Mouse (Mus musculus): Measurements from ENCODE around the gene Csnk1e.

The Csnk1e gene

GRCm38 (mm10) chr15:79442961-79443518 lies 12.3 kb downstream of the Csnk1e start:
- no peak for DNase-seq (ENCODE audit: low spot score)

GRCm38 (mm10) chr15:79442257-79442611 lies 13.1 kb downstream of the Csnk1e start:
- no peak for DNase-seq (ENCODE audit: low spot score)

- peak; percentile 78 for DNase-seq (ENCODE audit: low spot score)
Observed at GRCm38 (mm10) chr15:79441331-79442256, 13.8 kb downstream of the Csnk1e start.

- no peak for DNase-seq (ENCODE audit: low spot score)
Observed at GRCm38 (mm10) chr15:79440651-79441330, 14.6 kb downstream of the Csnk1e start.

- DNase-seq (ENCODE audit: low spot score) = peak; percentile 57
Observed at GRCm38 (mm10) chr15:79440223-79440622, 15.1 kb downstream of the Csnk1e start.

GRCm38 (mm10) chr15:79439386-79439785 lies 16.0 kb downstream of the Csnk1e start:
- no peak for DNase-seq (ENCODE audit: low spot score)

- no peak for DNase-seq (ENCODE audit: low spot score)
Observed at GRCm38 (mm10) chr15:79438816-79439215, 16.6 kb downstream of the Csnk1e start.

- DNase-seq (ENCODE audit: low spot score) = peak; percentile 87
Observed at GRCm38 (mm10) chr15:79438209-79438810, 17.1 kb downstream of the Csnk1e start.

GRCm38 (mm10) chr15:79437541-79438208 lies 17.7 kb downstream of the Csnk1e start:
- DNase-seq (ENCODE audit: low spot score) = peak; percentile 33

GRCm38 (mm10) chr15:79436481-79436921 lies 18.9 kb downstream of the Csnk1e start:
- no peak for DNase-seq (ENCODE audit: low spot score)

GRCm38 (mm10) chr15:79435191-79435671 lies 20.1 kb downstream of the Csnk1e start:
- peak; percentile 81 for DNase-seq (ENCODE audit: low spot score)

GRCm38 (mm10) chr15:79432892-79433291 lies 22.5 kb downstream of the Csnk1e start:
- no peak for DNase-seq (ENCODE audit: low spot score)

- DNase-seq (ENCODE audit: low spot score) = no peak
Observed at GRCm38 (mm10) chr15:79432328-79432727, 23.0 kb downstream of the Csnk1e start.

- no peak for DNase-seq (ENCODE audit: low spot score)
Observed at GRCm38 (mm10) chr15:79431925-79432324, 23.4 kb downstream of the Csnk1e start.

GRCm38 (mm10) chr15:79430461-79431000 lies 24.8 kb downstream of the Csnk1e start:
- no peak for DNase-seq (ENCODE audit: low spot score)

- no peak for DNase-seq (ENCODE audit: low spot score)
Observed at GRCm38 (mm10) chr15:79429994-79430393, 25.4 kb downstream of the Csnk1e start.

- no peak for DNase-seq (ENCODE audit: low spot score)
Observed at GRCm38 (mm10) chr15:79429527-79429926, 25.8 kb downstream of the Csnk1e start.

- no peak for DNase-seq (ENCODE audit: low spot score)
Observed at GRCm38 (mm10) chr15:79428616-79429015, 26.8 kb downstream of the Csnk1e start.

GRCm38 (mm10) chr15:79427516-79427915 lies 27.9 kb downstream of the Csnk1e start:
- DNase-seq (ENCODE audit: low spot score) = no peak

GRCm38 (mm10) chr15:79425516-79425915 lies 29.9 kb downstream of the Csnk1e start:
- DNase-seq (ENCODE audit: low spot score) = no peak

- no peak for DNase-seq (ENCODE audit: low spot score)
Observed at GRCm38 (mm10) chr15:79424602-79425001, 30.8 kb downstream of the Csnk1e start.

Measured in MN1 (cell line).